Mouse (Mus musculus) intestine, postnatal 0 days (tissue): ENCODE measurements around the gene Casp1. TPM values are rescaled to one million over a fixed set of nuclear protein-coding genes. Genes with fewer than 3 reads are reported as not detected.

Source experiments
- ATAC-seq: fragments of 200-750 bp; cut with Nextera tagmentation; 2 replicates; pipeline ENCODE4 v1.8.0; 2017; ENCODE audit warnings: mild to moderate bottlenecking, moderate TSS enrichment, moderate library complexity
- H3K27ac ChIP-seq: fragments of 300-500 bp; sonication (generic); 2 replicates; pipeline ENCODE4 v1.5.1; 2014; ENCODE audit warnings: mild to moderate bottlenecking, low read depth, low read length, moderate library complexity
- H3K27me3 ChIP-seq: fragments of 300-500 bp; sonication (generic); replicated peaks from 2 replicates; pipeline ENCODE4 v1.6.1; 2014; ENCODE audit warnings: low read length, mixed read lengths; ENCODE audit not compliant: control insufficient read depth, insufficient read depth
- H3K36me3 ChIP-seq: fragments of 300-500 bp; sonication (generic); 2 replicates; pipeline ENCODE4 v1.6.1; 2014; ENCODE audit warnings: mild to moderate bottlenecking, moderate library complexity; ENCODE audit not compliant: control insufficient read depth, insufficient read depth
- H3K4me1 ChIP-seq: fragments of 300-500 bp; sonication (generic); replicated peaks from 2 replicates; pipeline ENCODE4 v1.6.1; 2014; ENCODE audit warnings: antibody characterized with exemption, low read length, mixed read lengths; ENCODE audit not compliant: control insufficient read depth, insufficient read depth
- H3K4me2 ChIP-seq: fragments of 300-500 bp; sonication (generic); replicated peaks from 2 replicates; pipeline ENCODE4 v1.6.1; 2014; ENCODE audit warnings: low read depth, mild to moderate bottlenecking, moderate library complexity
- H3K4me3 ChIP-seq: fragments of 300-500 bp; sonication (generic); 2 replicates; pipeline ENCODE4 v1.5.1; 2014; ENCODE audit warnings: low read depth, low read length
- H3K9ac ChIP-seq: fragments of 300-500 bp; sonication (generic); 2 replicates; pipeline ENCODE4 v1.6.1; 2014; ENCODE audit warnings: mild to moderate bottlenecking, low read depth, low read length
- H3K9me3 ChIP-seq: fragments of 300-500 bp; sonication (generic); 2 replicates; pipeline ENCODE4 v1.6.1; 2016; ENCODE audit warnings: mixed run types; ENCODE audit not compliant: control insufficient read depth
- CTCF ChIP-seq: sonication (generic); IDR thresholded peaks from 2 replicates; pipeline ENCODE4 v1.5.1; 2016; ENCODE audit warnings: low read depth, mild to moderate bottlenecking, control low read depth, antibody characterized with exemption, moderate library complexity
- WGBS: fragments of 180-500 bp; shearing (Covaris S2); extraction: QIAGEN DNeasy Blood & Tissue Kit; methylation state at CpG from one replicate; pipeline ENCODE4 v1.1.7; 2014; 5-methylcytosine and 5-hydroxymethylcytosine counted together
- polyA plus RNA-seq: library from polyadenylated mRNA; unstranded; fragments of >200 nt; fragmentation: Nextera tagmentation; extraction: Ambion mirVana; gene quantifications from 2 replicates; pipeline ENCODE4 v1.2.1, GENCODE M21; 2015

The Casp1 gene
- polyA plus RNA-seq, 1 experiment from 2014 or later: 80.3 TPM

DNA sequence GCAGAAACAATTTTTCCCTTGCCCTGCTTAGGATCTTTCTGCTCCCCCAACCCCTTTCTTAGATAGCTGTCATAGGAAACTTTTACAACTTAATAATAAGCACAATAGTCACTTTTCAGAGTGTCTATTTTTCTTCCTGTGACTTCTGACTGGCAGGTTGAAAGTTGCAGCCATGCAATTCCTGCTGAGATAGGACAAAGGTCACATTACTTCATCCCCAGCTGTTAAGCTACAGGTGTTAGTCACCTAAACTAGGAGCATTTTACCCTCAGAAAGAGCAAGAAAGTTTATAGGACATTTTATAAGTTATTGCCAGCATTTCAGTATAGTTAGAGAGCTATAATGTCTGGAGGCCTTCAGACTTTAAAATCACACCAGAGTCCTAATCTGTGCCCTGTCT, 11.7 kb upstream of the Casp1 start:
- Histone ChIP-seq H3K27ac (no peak overlapping the region), H3K27me3 (no peaks in the 10 kb centered on the region), H3K9ac (no peak overlapping the region), H3K4me1 (no peaks in the 10 kb centered on the region), H3K4me3 (no peak overlapping the region), H3K9me3 (no peaks in the 10 kb centered on the region), H3K4me2 (no peak overlapping the region), H3K36me3 (no peaks in the 10 kb centered on the region)
- no peak for TF ChIP-seq CTCF
- ATAC-seq: peak; percentile 94

DNA sequence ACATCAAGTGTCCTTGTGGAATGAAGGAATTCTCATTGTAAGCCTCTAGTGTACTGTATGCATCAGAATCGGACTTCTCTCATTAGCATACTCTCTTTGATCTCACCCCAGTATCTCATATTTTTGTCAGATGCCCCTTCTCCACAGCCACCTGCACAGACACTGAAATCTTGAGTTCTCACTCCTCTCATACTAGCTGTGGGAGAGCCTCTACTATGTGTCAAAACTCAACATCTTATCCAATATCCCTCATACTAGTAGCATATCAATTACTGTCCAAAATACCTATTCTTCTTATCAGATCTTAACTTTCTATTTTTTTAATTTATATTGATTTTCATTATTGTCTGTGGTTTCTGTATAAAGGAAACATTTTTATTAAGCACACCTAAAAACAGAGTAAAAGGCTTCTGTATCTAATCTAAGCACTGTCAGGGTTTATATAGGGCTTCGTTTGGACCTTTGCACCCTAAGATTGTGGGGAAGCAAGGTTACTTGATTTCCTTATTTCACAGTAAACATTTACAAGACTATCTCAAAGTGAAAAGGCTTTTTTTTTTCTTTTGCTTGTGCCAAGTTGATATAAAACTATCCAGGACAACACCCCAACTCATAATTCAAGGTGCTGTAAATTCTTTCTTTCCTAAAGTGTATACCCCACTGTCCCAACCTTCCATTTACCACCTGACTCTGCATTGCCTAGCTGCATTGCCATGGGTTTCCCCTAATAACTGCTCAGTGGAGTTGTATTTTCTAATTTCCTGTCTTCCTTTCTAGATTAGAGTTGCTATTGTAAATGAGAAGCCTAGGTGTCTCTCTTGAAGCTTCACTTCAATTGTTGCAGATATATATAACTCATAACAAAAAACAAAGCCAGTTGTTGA, 1.7 kb upstream of the Casp1 start:
- Histone ChIP-seq H3K27me3 (no peaks in the 10 kb centered on the region), H3K27ac (no peak overlapping the region), H3K9ac (no peak overlapping the region), H3K4me2 (no peak overlapping the region), H3K9me3 (no peaks in the 10 kb centered on the region), H3K4me3 (no peak overlapping the region), H3K36me3 (no peaks in the 10 kb centered on the region), H3K4me1 (no peaks in the 10 kb centered on the region)
- TF ChIP-seq CTCF: no peak
- WGBS: 44% methylated on average over 2 of the region's 2 CpGs
- peak; percentile 89 for ATAC-seq

DNA sequence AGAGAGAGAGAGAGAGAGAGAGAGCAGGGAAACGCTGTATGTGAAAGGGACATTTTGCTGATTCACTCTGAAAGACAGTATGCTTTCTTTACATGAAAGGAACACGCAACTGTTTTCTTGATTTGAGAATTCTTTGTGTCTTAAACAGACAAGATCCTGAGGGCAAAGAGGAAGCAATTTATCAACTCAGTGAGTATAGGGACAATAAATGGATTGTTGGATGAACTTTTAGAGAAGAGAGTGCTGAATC, 740 bp downstream of the Casp1 start:
- 54% methylated on average over 2 of the region's 2 CpGs for WGBS
- no peaks in the 10 kb centered on the region for H3K36me3 ChIP-seq
- ATAC-seq: no peak
- no peak for TF ChIP-seq CTCF
- H3K4me1 ChIP-seq: no peaks in the 10 kb centered on the region
- no peaks in the 10 kb centered on the region for H3K9me3 ChIP-seq
- H3K4me2 ChIP-seq: peak overlapping the region; percentile 55
- H3K27me3 ChIP-seq: no peaks in the 10 kb centered on the region
- peak overlapping the region; percentile 88 for H3K27ac ChIP-seq
- peak overlapping the region; percentile 37; the same call in 1 of the 2 replicates for H3K9ac ChIP-seq
- H3K4me3 ChIP-seq: peak overlapping the region; percentile 36

DNA sequence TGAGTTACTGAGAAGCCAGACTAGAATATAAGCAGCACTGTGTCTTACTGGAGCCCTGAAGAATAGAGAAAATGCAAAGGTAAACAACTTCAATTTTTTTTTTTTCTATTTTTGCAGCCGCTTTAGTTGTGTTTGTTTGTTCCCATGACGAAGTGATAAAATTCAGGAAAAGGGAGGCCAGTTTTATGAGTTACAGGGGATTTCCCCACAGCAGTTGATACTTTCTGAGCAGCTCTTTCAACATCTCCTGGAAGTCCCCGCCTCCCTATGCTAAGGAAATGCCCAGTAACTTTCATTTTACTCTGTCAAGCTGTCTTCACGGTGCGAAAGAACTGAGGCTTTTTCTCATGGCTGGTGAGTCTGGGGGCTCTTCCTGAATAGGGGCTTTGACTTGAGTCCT, 10.2 kb downstream of the Casp1 start, which contains the start of gene Casp4:
Gene Casp4 (plus strand): TSS at position 268 of the 400 bp plus-strand sequence.
- Histone ChIP-seq H3K4me2 (peak within 1 kb of the TSS; percentile 58), H3K36me3 (no peaks in the 10 kb centered on the region), H3K9me3 (no peaks in the 10 kb centered on the region), H3K9ac (peak within 1 kb of the TSS; percentile 50), H3K4me1 (peaks cover 3% of the 10 kb centered on the region; the same call in 1 of the 2 replicates), H3K27me3 (no peaks in the 10 kb centered on the region), H3K27ac (peak within 1 kb of the TSS; percentile 71), H3K4me3 (peak within 1 kb of the TSS; percentile 48)
- ATAC-seq: peak; percentile 92
- WGBS: 10% methylated on average over 5 of the region's 5 CpGs
- TF ChIP-seq CTCF: no peak

DNA sequence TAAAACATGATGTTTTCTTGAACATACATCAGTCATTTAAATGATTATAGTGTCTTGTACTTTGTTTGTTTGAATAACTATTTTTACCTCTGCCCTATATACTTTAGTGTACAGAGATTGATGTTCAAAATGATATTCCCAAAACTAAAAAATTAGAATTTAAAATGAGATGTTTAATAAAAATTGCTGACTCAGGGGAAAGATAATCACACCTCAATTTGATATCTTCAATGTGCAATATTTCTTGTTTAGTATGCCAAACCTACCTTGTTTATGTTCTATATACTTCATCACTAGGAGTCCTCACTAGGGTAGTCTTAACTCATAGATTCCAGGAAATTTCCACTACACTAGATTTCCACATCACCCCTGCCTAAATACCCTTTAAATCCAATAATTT, 11.8 kb downstream of the Casp1 start:
- Histone ChIP-seq H3K9ac (no peak overlapping the region), H3K36me3 (no peaks in the 10 kb centered on the region), H3K4me3 (no peak overlapping the region), H3K27ac (no peak overlapping the region), H3K4me1 (peaks cover 3% of the 10 kb centered on the region; the same call in 1 of the 2 replicates), H3K4me2 (peak overlapping the region; percentile 58; the same call in 1 of the 2 replicates), H3K27me3 (no peaks in the 10 kb centered on the region), H3K9me3 (no peaks in the 10 kb centered on the region)
- no peak for ATAC-seq
- no peak for TF ChIP-seq CTCF

DNA sequence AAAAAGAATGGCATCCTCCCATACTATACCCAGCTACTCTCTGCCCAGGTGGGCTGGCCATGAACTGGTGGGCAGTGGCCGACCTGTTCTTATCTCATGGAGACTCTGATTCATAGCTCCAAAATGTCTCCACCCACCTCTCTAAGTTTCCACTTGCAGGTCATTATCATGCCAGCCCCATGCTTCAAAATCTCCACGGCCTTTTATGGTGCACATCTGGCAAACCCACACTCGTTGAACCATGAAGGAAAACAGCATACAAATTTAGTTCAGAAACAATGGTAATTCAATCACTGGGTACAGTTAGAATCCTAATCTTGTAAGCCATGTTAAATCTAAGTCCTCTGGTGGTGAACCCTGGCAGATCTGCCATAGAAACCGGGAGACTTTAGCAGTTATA, 13.1 kb downstream of the Casp1 start:
- no peak for ATAC-seq
- Histone ChIP-seq H3K4me2 (no peak overlapping the region), H3K9me3 (no peaks in the 10 kb centered on the region), H3K9ac (no peak overlapping the region), H3K36me3 (no peaks in the 10 kb centered on the region), H3K27ac (no peak overlapping the region), H3K4me3 (no peak overlapping the region), H3K27me3 (no peaks in the 10 kb centered on the region), H3K4me1 (peaks cover 3% of the 10 kb centered on the region; the same call in 1 of the 2 replicates)
- TF ChIP-seq CTCF: no peak
- 52% methylated on average over 4 of the region's 4 CpGs for WGBS

DNA sequence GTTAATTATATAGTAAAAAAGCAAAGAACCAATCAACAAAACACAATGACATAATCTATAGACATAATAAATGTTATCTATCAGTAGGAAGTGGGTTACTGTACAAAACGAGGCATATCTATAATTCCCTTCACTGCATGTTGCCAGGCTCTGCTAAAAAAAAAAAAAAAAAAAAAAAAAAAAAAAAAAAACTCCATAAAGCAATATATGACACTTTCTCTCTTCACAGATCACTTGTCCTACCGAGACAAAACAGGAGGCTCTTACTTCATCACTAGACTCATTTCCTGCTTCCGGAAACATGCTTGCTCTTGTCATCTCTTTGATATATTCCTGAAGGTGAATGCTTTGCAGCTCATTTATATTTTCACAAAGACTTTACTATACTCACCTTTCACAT, 29.9 kb downstream of the Casp1 start:
- ATAC-seq: no peak
- H3K4me1 ChIP-seq: no peaks in the 10 kb centered on the region; the same call in 1 of the 2 replicates
- no peak overlapping the region for H3K4me3 ChIP-seq
- WGBS: 49% methylated on average over 3 of the region's 3 CpGs
- H3K9ac ChIP-seq: no peak overlapping the region
- H3K27ac ChIP-seq: no peak overlapping the region
- no peaks in the 10 kb centered on the region for H3K9me3 ChIP-seq
- H3K4me2 ChIP-seq: no peak overlapping the region
- TF ChIP-seq CTCF: no peak
- no peaks in the 10 kb centered on the region for H3K36me3 ChIP-seq
- no peaks in the 10 kb centered on the region for H3K27me3 ChIP-seq
